Mouse (Mus musculus) CH12.LX (cell line): Measurements from ENCODE around the gene Lcn8.

Experiments
- CHD2 ChIP-seq: IDR thresholded peaks from 2 replicates; pipeline ENCODE4 v1.6.1; 2011; ENCODE audit warnings: low read length, improper control_type of control experiment
- CTCF ChIP-seq, 2 experiments: IDR thresholded peaks in 1 of 2; conservative IDR thresholded peaks in 1 of 2; 2 replicates each; pipeline ENCODE4 v1.5.1; 2011 to 2012; ENCODE audit warnings: low read depth in 2 of 2, low read length in 2 of 2, improper control_type of control experiment in 1 of 2, inconsistent platforms in 1 of 2, mild to moderate bottlenecking in 1 of 2, moderate library complexity in 1 of 2
- E2F4 ChIP-seq: IDR thresholded peaks from 2 replicates; pipeline ENCODE4 v1.6.1; 2011; ENCODE audit warnings: low read depth, low read length, improper control_type of control experiment; ENCODE audit not compliant: insufficient replicate concordance
- EP300 ChIP-seq: IDR thresholded peaks from 2 replicates; pipeline ENCODE4 v1.6.1; 2011; ENCODE audit warnings: low read length, improper control_type of control experiment
- ETS1 ChIP-seq: conservative IDR thresholded peaks from 2 replicates; pipeline ENCODE4 v1.6.1; 2012; ENCODE audit warnings: low read depth, mild to moderate bottlenecking, inconsistent platforms, low read length, improper control_type of control experiment, moderate library complexity
- KAT2A ChIP-seq: IDR thresholded peaks from 2 replicates; pipeline ENCODE4 v1.6.1; 2012; ENCODE audit warnings: low read length, improper control_type of control experiment, inconsistent platforms; ENCODE audit not compliant: insufficient replicate concordance
- MAFK ChIP-seq: IDR thresholded peaks from 2 replicates; pipeline ENCODE4 v1.6.1; 2011; ENCODE audit warnings: low read length, improper control_type of control experiment; ENCODE audit not compliant: insufficient replicate concordance
- MAX ChIP-seq: IDR thresholded peaks from 2 replicates; pipeline ENCODE4 v1.6.1; 2011; ENCODE audit warnings: low read length, improper control_type of control experiment
- PAX5 ChIP-seq: IDR thresholded peaks from 2 replicates; pipeline ENCODE4 v1.6.1; 2012; ENCODE audit warnings: low read length, inconsistent platforms, mixed read lengths
- POLR2A ChIP-seq: IDR thresholded peaks from 2 replicates; pipeline ENCODE4 v1.6.1; 2011; ENCODE audit warnings: low read depth, mild to moderate bottlenecking, improper control_type of control experiment, low read length
- RAD21 ChIP-seq: IDR thresholded peaks from 2 replicates; pipeline ENCODE4 v1.6.1; 2011; ENCODE audit warnings: low read depth, mild to moderate bottlenecking, low read length, improper control_type of control experiment, moderate library complexity
- USF1 ChIP-seq: IDR thresholded peaks from 2 replicates; pipeline ENCODE4 v1.6.1; 2014; ENCODE audit warnings: low read depth, mild to moderate bottlenecking, inconsistent platforms, low read length, improper control_type of control experiment

- TF ChIP-seq EP300 (no peak), MAX (no peak), CTCF (conservative IDR thresholded peaks at IDR 0.05 in 1 of 2, IDR thresholded peaks at IDR 0.05 in 1 of 2; ENCODE audit: low read depth in 2 of 2, low read length in 2 of 2) (no peak), CHD2 (no peak), MAFK (no peak), POLR2A (no peak), KAT2A (no peak), ETS1 (no peak), USF1 (no peak), RAD21 (no peak), E2F4 (no peak), PAX5 (no peak)
These were observed 7.4 kb downstream of the Lcn8 start for GRCm38 (mm10) chr2:25660279-25660678.
